Mouse (Mus musculus): Measurements from ENCODE around the gene Crisp4. TPM values are rescaled to one million over a fixed set of nuclear protein-coding genes. Genes with fewer than 3 reads are reported as not detected.

Gene Crisp4
- polyA plus RNA-seq (2017; shearing (Covaris generic)) = not detected

GRCm38 (mm10) chr1:18145802-18146201 is at the start of gene Crisp4:
Gene Crisp4 (minus strand): TSS chr1:18145902.

Other genes with a start within 250 kb of the Crisp4 start
- not detected for gene Defb18, start 91.5 kb upstream of the Crisp4 start, polyA plus RNA-seq (2017; shearing (Covaris generic))
- not detected for gene Defb41, start 119.2 kb upstream of the Crisp4 start, polyA plus RNA-seq (2017; shearing (Covaris generic))

Measured in inflammation-experienced regulatory T-cells, adult 16 weeks (primary cell).